Mouse (Mus musculus) stomach, postnatal 0 days (tissue): ENCODE results near the gene Dusp9.

Source experiments
- CTCF ChIP-seq: IDR thresholded peaks from 2 replicates; pipeline ENCODE4 v1.5.1; 2016; ENCODE audit warnings: antibody characterized with exemption, low read depth, mild to moderate bottlenecking, moderate library complexity
- EP300 ChIP-seq: optimal IDR thresholded peaks from 2 replicates; pipeline ENCODE3; 2016; ENCODE audit warnings: antibody characterized with exemption

DNA sequence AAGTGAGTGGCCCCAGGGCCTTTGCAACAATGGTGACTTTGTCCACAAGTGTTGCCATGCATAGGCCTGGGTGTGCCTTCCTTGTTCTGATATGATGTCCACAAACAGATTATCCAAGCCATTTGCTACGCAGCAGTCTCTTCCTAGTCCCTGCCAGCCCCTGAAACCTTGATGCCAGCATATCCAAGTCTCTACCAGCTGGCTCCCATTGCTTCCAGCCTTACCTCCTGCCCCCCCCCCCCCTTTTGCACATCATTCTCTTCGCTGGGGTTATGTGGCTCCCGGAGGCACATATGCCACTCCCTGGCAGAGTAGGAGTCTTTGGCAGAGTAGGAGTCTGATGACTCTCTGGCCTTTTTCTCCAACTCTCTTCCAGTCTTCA is 21.1 kb downstream of the Dusp9 start:
- TF ChIP-seq CTCF, result no peak
- TF ChIP-seq EP300, result no peak
